Mouse (Mus musculus) myocyte (in vitro differentiated cells): ENCODE data around the gene Atox1. TPM values are rescaled to one million over a fixed set of nuclear protein-coding genes. Genes with fewer than 3 reads are reported as not detected.

Experiments used
- H3K27me3 ChIP-seq: one replicate; pipeline ENCODE4 v1.6.1; 2011; ENCODE audit not compliant: control insufficient read depth, insufficient read depth, insufficient read length
- H3K36me3 ChIP-seq: one replicate; pipeline ENCODE4 v1.6.1; 2011; ENCODE audit not compliant: control insufficient read depth, insufficient read depth
- H3K4me2 ChIP-seq: one replicate; pipeline ENCODE4 v1.6.1; 2011; ENCODE audit warnings: low read depth, control low read depth
- H3K4me3 ChIP-seq: one replicate; pipeline ENCODE4 v1.5.1; 2011; ENCODE audit warnings: mild to moderate bottlenecking, control low read depth, moderate library complexity
- H3K79me2 ChIP-seq: one replicate; pipeline ENCODE4 v1.6.1; 2011; ENCODE audit not compliant: control insufficient read depth, insufficient read depth
- H3ac ChIP-seq: one replicate; pipeline ENCODE4 v1.6.1; 2011; ENCODE audit not compliant: control insufficient read depth, insufficient read length
- CEBPB ChIP-seq: IDR thresholded peaks from 2 replicates; pipeline ENCODE4 v1.6.1; 2011; ENCODE audit warnings: mild to moderate bottlenecking, moderate library complexity; ENCODE audit not compliant: poor library complexity, insufficient read depth, severe bottlenecking
- E2F4 ChIP-seq: IDR thresholded peaks from one replicate; pipeline ENCODE4 v1.6.1; 2011; ENCODE audit warnings: mild to moderate bottlenecking, control low read depth, moderate library complexity; ENCODE audit not compliant: insufficient read depth
- MAX ChIP-seq: IDR thresholded peaks from one replicate; pipeline ENCODE4 v1.6.1; 2011; ENCODE audit warnings: low read depth, mild to moderate bottlenecking, control low read depth
- MYOD1 ChIP-seq, 3 experiments: IDR thresholded peaks; one replicate each; pipeline ENCODE4 v1.6.1; 2011; ENCODE audit warnings: control low read depth in 2 of 3, low read depth in 2 of 3, mild to moderate bottlenecking in 2 of 3, moderate library complexity in 1 of 3; ENCODE audit not compliant: insufficient read length in 2 of 3, control insufficient read depth in 1 of 3
- MYOG ChIP-seq, 3 experiments: IDR thresholded peaks; one replicate each; pipeline ENCODE4 v1.6.1; 2011; ENCODE audit warnings: control low read depth in 2 of 3, low read depth in 2 of 3, mild to moderate bottlenecking in 2 of 3; ENCODE audit not compliant: insufficient read length in 2 of 3, control insufficient read depth in 1 of 3, insufficient read depth in 1 of 3
- POLR2A ChIP-seq: IDR thresholded peaks from one replicate; pipeline ENCODE4 v1.6.1; 2011; ENCODE audit warnings: low read depth, mild to moderate bottlenecking, control low read depth, moderate library complexity; ENCODE audit not compliant: insufficient read length
- POLR2AphosphoS2 ChIP-seq: IDR thresholded peaks from one replicate; pipeline ENCODE4 v1.6.1; 2011; ENCODE audit warnings: low read depth, control low read depth; ENCODE audit not compliant: insufficient read length
- REST ChIP-seq: IDR thresholded peaks from one replicate; pipeline ENCODE4 v1.6.1; 2011; ENCODE audit warnings: mild to moderate bottlenecking, control low read depth, moderate library complexity; ENCODE audit not compliant: insufficient read depth, insufficient read length
- SRF ChIP-seq: IDR thresholded peaks from one replicate; pipeline ENCODE4 v1.6.1; 2011; ENCODE audit warnings: low read depth; ENCODE audit not compliant: control insufficient read depth, insufficient read length
- TCF12 ChIP-seq: IDR thresholded peaks from one replicate; pipeline ENCODE4 v1.6.1; 2011; ENCODE audit warnings: mild to moderate bottlenecking, control low read depth; ENCODE audit not compliant: poor library complexity, insufficient read depth, severe bottlenecking
- TCF3 ChIP-seq: IDR thresholded peaks from one replicate; pipeline ENCODE4 v1.6.1; 2011; ENCODE audit warnings: low read depth, control low read depth; ENCODE audit not compliant: insufficient read length
- USF1 ChIP-seq: IDR thresholded peaks from one replicate; pipeline ENCODE4 v1.6.1; 2011; ENCODE audit warnings: low read depth, mild to moderate bottlenecking, control low read depth, moderate library complexity
- polyA plus RNA-seq: library from polyadenylated mRNA; unstranded; fragments of >200 nt; fragmentation: generic; extraction: Trizol; gene quantifications from one replicate; pipeline ENCODE4 v1.2.1, GENCODE M21; 2012; ENCODE audit warnings: missing spikeins

Gene Atox1
- polyA plus RNA-seq, 1 experiment = 264 TPM

GRCm38 (mm10) chr11:55397441-55397840, 63.6 kb downstream of the Atox1 start:
- H3ac ChIP-seq = no peak overlapping the region
- no peak overlapping the region for H3K4me3 ChIP-seq
- no peak overlapping the region for H3K4me2 ChIP-seq
- peaks cover 57% of the 10 kb centered on the region for H3K36me3 ChIP-seq
- TF ChIP-seq MYOG (IDR thresholded peaks at IDR 0.05; ENCODE audit: control insufficient read depth in 1 of 3, insufficient read depth in 1 of 3, insufficient read length in 2 of 3, low read depth in 2 of 3) (no peak), REST (no peak), MYOD1 (IDR thresholded peaks at IDR 0.05; ENCODE audit: control insufficient read depth in 1 of 3, insufficient read length in 2 of 3, low read depth in 2 of 3) (no peak), SRF (no peak), POLR2A (no peak), MAX (no peak), TCF12 (no peak), POLR2AphosphoS2 (no peak), E2F4 (no peak), USF1 (no peak), CEBPB (no peak), TCF3 (no peak)
- peaks cover 4% of the 10 kb centered on the region for H3K79me2 ChIP-seq
- no peaks in the 10 kb centered on the region for H3K27me3 ChIP-seq

DNA sequence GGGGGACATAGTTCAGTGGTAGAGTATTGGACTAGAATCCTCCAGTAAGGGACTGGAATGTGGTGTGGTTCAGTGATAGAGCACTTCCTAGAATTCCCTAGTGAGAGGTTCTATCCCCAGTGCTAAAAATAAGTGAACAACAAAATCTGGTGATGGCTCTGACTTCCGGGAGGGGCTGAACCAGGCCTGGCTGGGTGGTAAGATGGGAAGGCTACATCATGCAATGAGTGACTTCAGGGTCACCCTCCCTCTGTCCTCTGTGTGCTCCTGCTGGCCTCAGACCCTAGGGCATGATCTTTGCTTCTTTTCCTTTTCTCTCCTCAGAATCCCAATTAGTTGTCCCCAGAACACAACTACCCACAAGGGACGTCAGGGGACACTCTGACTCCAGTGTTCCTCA, 64.0 kb downstream of the Atox1 start:
- peaks cover 56% of the 10 kb centered on the region for H3K36me3 ChIP-seq
- TF ChIP-seq E2F4 (no peak), TCF12 (no peak), TCF3 (no peak), REST (no peak), SRF (no peak), POLR2A (no peak), MYOD1 (IDR thresholded peaks at IDR 0.05; ENCODE audit: control insufficient read depth in 1 of 3, insufficient read length in 2 of 3, low read depth in 2 of 3) (no peak), CEBPB (no peak), MYOG (IDR thresholded peaks at IDR 0.05; ENCODE audit: control insufficient read depth in 1 of 3, insufficient read depth in 1 of 3, insufficient read length in 2 of 3, low read depth in 2 of 3) (no peak), USF1 (no peak), POLR2AphosphoS2 (no peak)
- peaks cover 4% of the 10 kb centered on the region for H3K79me2 ChIP-seq
- H3K4me2 ChIP-seq = no peak overlapping the region
- H3ac ChIP-seq = no peak overlapping the region
- H3K27me3 ChIP-seq = no peaks in the 10 kb centered on the region
- H3K4me3 ChIP-seq = no peak overlapping the region

Other genes with a start within 250 kb of the Atox1 start
- 0.06 TPM for gene Fat2, start 124.7 kb downstream of the Atox1 start, polyA plus RNA-seq
- gene Sparc, start 38.1 kb downstream of the Atox1 start, polyA plus RNA-seq = 1,961 TPM
- 52.2 TPM for gene G3bp1, start 8.4 kb upstream of the Atox1 start, polyA plus RNA-seq
- gene Glra1, start 147.0 kb upstream of the Atox1 start, polyA plus RNA-seq = 0.02 TPM